Mouse (Mus musculus) heart, embryonic 12.5 days (tissue): ENCODE data around the gene Cxcl15. TPM values are rescaled to one million over a fixed set of nuclear protein-coding genes. Genes with fewer than 3 reads are reported as not detected.
"Not testable (repeated sequence)": the region's sequence is repeated elsewhere in the genome, so short reads cannot be mapped to it uniquely, and the experiment has no call there.

Source experiments
- ATAC-seq: fragments of 200-750 bp; cut with Nextera tagmentation; 2 replicates; pipeline ENCODE4 v1.8.0; 2017; ENCODE audit warnings: moderate TSS enrichment, moderate library complexity; ENCODE audit not compliant: insufficient number of reproducible peaks, low FRiP score
- H3K27ac ChIP-seq: fragments of 300-500 bp; sonication (generic); 2 replicates; pipeline ENCODE4 v1.5.1; 2016; ENCODE audit warnings: mild to moderate bottlenecking, moderate library complexity; ENCODE audit not compliant: poor library complexity, severe bottlenecking
- H3K27me3 ChIP-seq: fragments of 300-500 bp; sonication (generic); replicated peaks from 2 replicates; pipeline ENCODE4 v1.6.1; 2016; ENCODE audit warnings: mild to moderate bottlenecking, moderate library complexity
- H3K36me3 ChIP-seq: fragments of 300-500 bp; sonication (generic); 2 replicates; pipeline ENCODE4 v1.6.1; 2016; ENCODE audit warnings: mild to moderate bottlenecking, moderate library complexity
- H3K4me1 ChIP-seq: fragments of 300-500 bp; sonication (generic); replicated peaks from 2 replicates; pipeline ENCODE4 v1.6.1; 2016; ENCODE audit warnings: mild to moderate bottlenecking
- H3K4me2 ChIP-seq: fragments of 300-500 bp; sonication (generic); 2 replicates; pipeline ENCODE4 v1.6.1; 2016; ENCODE audit warnings: mild to moderate bottlenecking, moderate library complexity
- H3K4me3 ChIP-seq: fragments of 300-500 bp; sonication (generic); 2 replicates; pipeline ENCODE4 v1.5.1; 2016; ENCODE audit warnings: mild to moderate bottlenecking
- H3K9ac ChIP-seq: fragments of 300-500 bp; sonication (generic); 2 replicates; pipeline ENCODE4 v1.6.1; 2016; ENCODE audit warnings: mild to moderate bottlenecking, moderate library complexity
- H3K9me3 ChIP-seq: fragments of 300-500 bp; sonication (generic); replicated peaks from 2 replicates; pipeline ENCODE4 v1.6.1; 2016; ENCODE audit warnings: mild to moderate bottlenecking, moderate library complexity
- WGBS: fragments of 180-500 bp; shearing (Covaris S2); methylation state at CpG from one replicate; pipeline ENCODE4 v1.1.7; 2016; 5-methylcytosine and 5-hydroxymethylcytosine counted together
- microRNA-seq: library from miRNA; unstranded; fragments of <30 nt; microRNA quantifications from one replicate; pipeline ENCODE4, GENCODE M21; 2017
- polyA plus RNA-seq: library from polyadenylated mRNA; unstranded; fragments of >200 nt; fragmentation: Nextera tagmentation; extraction: Ambion mirVana; gene quantifications from 2 replicates; pipeline ENCODE4 v1.2.1, GENCODE M21; 2016

Cxcl15 gene
- polyA plus RNA-seq, 1 experiment from 2014 or later, result not detected

- not testable (repeated sequence) for H3K4me2 ChIP-seq, H3K27ac ChIP-seq, H3K36me3 ChIP-seq, ATAC-seq, H3K27me3 ChIP-seq, H3K9me3 ChIP-seq, H3K4me1 ChIP-seq, H3K4me3 ChIP-seq, H3K9ac ChIP-seq
- 83% methylated on average over 7 of the region's 7 CpGs for WGBS
These were observed 55.8 kb downstream of the Cxcl15 start for GRCm38 (mm10) chr5:90850096-90850495.

DNA sequence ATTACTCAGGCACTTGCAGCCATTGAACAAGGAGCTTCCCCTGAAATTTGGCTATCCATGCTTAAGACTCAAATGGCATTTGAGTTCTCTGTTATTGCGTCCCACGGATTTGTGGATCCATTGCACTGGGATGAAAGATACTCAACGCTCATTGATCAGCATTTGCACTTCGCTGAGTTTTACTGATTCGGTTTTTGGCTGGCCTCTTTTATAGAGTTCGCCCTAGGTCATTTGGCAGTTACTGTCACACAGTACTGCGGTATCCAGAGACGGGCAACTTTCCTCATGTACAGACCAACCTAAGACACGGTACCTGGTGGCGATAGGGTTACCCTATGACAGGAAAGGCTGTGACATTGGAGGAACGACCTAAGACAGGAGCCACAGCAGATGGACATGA, 57.1 kb downstream of the Cxcl15 start:
- not testable (repeated sequence) for H3K4me2 ChIP-seq, H3K36me3 ChIP-seq, H3K9ac ChIP-seq, H3K9me3 ChIP-seq, H3K27ac ChIP-seq, H3K4me1 ChIP-seq, ATAC-seq, H3K27me3 ChIP-seq, H3K4me3 ChIP-seq
- WGBS, result 90% methylated on average over 11 of the region's 11 CpGs

Small RNAs within 50 kb of the gene (microRNA-seq; reads per million reads assigned to microRNA genes)
- not detected for gene Gm24322

Other genes starting within 250 kb of the Cxcl15 start
- not detected in 2 replicates for gene 5830473C10Rik, start 233.4 kb upstream of the Cxcl15 start, polyA plus RNA-seq
- gene Rassf6, start 153.9 kb upstream of the Cxcl15 start, polyA plus RNA-seq, result 0.35 and 0.52 TPM in 2 replicates
- gene Cxcl5, start 35.2 kb upstream of the Cxcl15 start, polyA plus RNA-seq, result not detected in 2 replicates
- gene Ppbp, start 26.0 kb upstream of the Cxcl15 start, polyA plus RNA-seq, result 13.4 and 20.7 TPM in 2 replicates
- gene Pf4, start 22.1 kb upstream of the Cxcl15 start, polyA plus RNA-seq, result 75.1 and 90.7 TPM in 2 replicates
- gene Cxcl3, start 8.4 kb upstream of the Cxcl15 start, polyA plus RNA-seq, result not detected in 2 replicates
- gene Cxcl1, start 96.7 kb downstream of the Cxcl15 start, polyA plus RNA-seq, result 0.15 TPM in 1 of 2 replicates, not detected in the other
- not detected in 2 replicates for gene Cxcl2, start 109.3 kb downstream of the Cxcl15 start, polyA plus RNA-seq
- gene Mthfd2l, start 136.6 kb downstream of the Cxcl15 start, polyA plus RNA-seq, result 35.1 and 38.0 TPM in 2 replicates
- gene Epgn, start 232.9 kb downstream of the Cxcl15 start, polyA plus RNA-seq, result 0.21 TPM in 1 of 2 replicates, not detected in the other